ENCODE assay signal across 26 mouse cellular contexts in the genomic region with DNA sequence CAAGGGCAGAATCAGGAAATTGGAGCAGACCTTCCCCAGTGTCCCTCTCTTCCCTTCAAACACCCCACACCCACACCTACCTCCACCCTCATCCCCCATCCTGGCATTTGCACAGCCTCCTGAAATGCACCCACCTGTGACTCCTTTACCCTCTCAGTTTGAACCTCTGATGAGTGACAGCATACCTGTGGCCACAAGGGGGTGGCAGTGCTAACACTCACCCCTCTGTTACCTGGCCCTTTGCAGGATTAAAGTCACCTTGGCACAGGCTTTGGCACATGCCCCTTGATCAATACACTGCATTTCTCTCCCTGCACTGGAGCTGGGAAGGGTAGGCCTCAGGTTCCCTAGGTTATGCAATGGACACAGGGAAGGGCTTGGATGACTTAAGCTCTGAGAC. TPM values are rescaled to one million over a fixed set of nuclear protein-coding genes. Genes with fewer than 3 reads are reported as not detected.
DNase-seq lines count a peak whose midpoint lies in the region; ATAC-seq and TF ChIP-seq lines count a peak whose summit lies in the region.
"Had no signal": no experiment of that assay in that cellular context is flagged by ENCODE, and none has a peak within 500 bp of the region (broad histone marks: within the 10 kb centered on the region; RNA-seq: fewer than 3 reads in every experiment).

No protein-coding gene starts in this region.

- no peaks in the 10 kb centered on the region for H3K79me2 ChIP-seq in liver, adult 2 months (ENCODE audit: control insufficient read depth, insufficient read depth, low read length)

- no peak for DNase-seq in hindbrain, postnatal 0 days (ENCODE audit: low spot score)
- DNase-seq in hindbrain, embryonic 11.5 days (ENCODE audit: low spot score) = no peak
- DNase-seq in liver, adult 2 months (ENCODE audit: extremely low read depth, low read depth, low spot score) = peak; percentile 79
- DNase-seq in liver, embryonic 11.5 days (ENCODE audit: low spot score) = no peak
- DNase-seq in lung, postnatal 0 days (ENCODE audit: low spot score) = no peak
- no peak for DNase-seq in lung, postnatal 36 days
- no peak for DNase-seq in stomach, postnatal 0 days (ENCODE audit: low spot score)
- DNase-seq: adrenal gland, adult 8-10 months; B cell, adult 2 months; cerebellum, adult 11-12 months; cerebellum, postnatal 10 days; gastrocnemius, postnatal 36 days; kidney, adult 11 months; kidney, postnatal 14 days; layer of hippocampus, postnatal 36 days; lung, postnatal 4 days had no signal

- H3K27me3 ChIP-seq in hindbrain, postnatal 0 days (ENCODE audit: insufficient read depth, low read length) = peaks cover 52% of the 10 kb centered on the region
- H3K27me3 ChIP-seq in hindbrain, embryonic 11.5 days (ENCODE audit: control insufficient read depth, insufficient read depth, low read length) = peaks cover 34% of the 10 kb centered on the region
- peaks cover 16% of the 10 kb centered on the region; the same call in 1 of the 2 replicates for H3K27me3 ChIP-seq in liver, adult 2 months (ENCODE audit: control insufficient read depth, insufficient read depth, low read length)
- peaks cover 52% of the 10 kb centered on the region for H3K27me3 ChIP-seq in liver, embryonic 11.5 days (replicated peaks; ENCODE audit: control insufficient read depth, insufficient read depth, low read length)
- H3K27me3 ChIP-seq in lung, postnatal 0 days (replicated peaks; ENCODE audit: insufficient read depth, low read length) = peaks cover 39% of the 10 kb centered on the region
- peaks cover 9% of the 10 kb centered on the region for H3K27me3 ChIP-seq in stomach, postnatal 0 days (ENCODE audit: control insufficient read depth, insufficient read depth, low read length)

- TF ChIP-seq CTCF in hindbrain, postnatal 0 days (IDR thresholded peaks at IDR 0.05; ENCODE audit: low read depth) = peak; percentile 35
- TF ChIP-seq CTCF in liver, adult 2 months (IDR thresholded peaks at IDR 0.05; ENCODE audit: low read depth, low read length) = peak; percentile 77
- TF ChIP-seq CTCF in lung, postnatal 0 days (IDR thresholded peaks at IDR 0.05) = peak; percentile 46
- peak; percentile 62 for TF ChIP-seq CTCF in stomach, postnatal 0 days (IDR thresholded peaks at IDR 0.05; ENCODE audit: low read depth)

- no peaks in the 10 kb centered on the region for H3K9me3 ChIP-seq in hindbrain, postnatal 0 days (ENCODE audit: low read length)
- no peaks in the 10 kb centered on the region for H3K9me3 ChIP-seq in hindbrain, embryonic 11.5 days (ENCODE audit: control insufficient read depth, low read length)
- no peaks in the 10 kb centered on the region for H3K9me3 ChIP-seq in liver, embryonic 11.5 days (ENCODE audit: control insufficient read depth, low read length)
- H3K9me3 ChIP-seq in lung, postnatal 0 days (ENCODE audit: low read length) = no peaks in the 10 kb centered on the region
- no peaks in the 10 kb centered on the region for H3K9me3 ChIP-seq in stomach, postnatal 0 days (ENCODE audit: control insufficient read depth, low read length)
- H3K9me3 ChIP-seq: embryonic facial prominence, embryonic 12.5 days; forebrain, embryonic 12.5 days; heart, embryonic 15.5 days; limb, embryonic 15.5 days; neural tube, embryonic 15.5 days had no signal

- no peak overlapping the region for H3K4me3 ChIP-seq in hindbrain, postnatal 0 days (ENCODE audit: low read length)
- H3K4me3 ChIP-seq in hindbrain, embryonic 11.5 days (ENCODE audit: low read depth, low read length) = no peak overlapping the region
- H3K4me3 ChIP-seq in liver, adult 2 months (ENCODE audit: insufficient read depth, low read depth, low read length) = no peak overlapping the region
- no peak overlapping the region for H3K4me3 ChIP-seq in liver, embryonic 11.5 days (ENCODE audit: low read depth, low read length)
- H3K4me3 ChIP-seq in lung, postnatal 0 days (ENCODE audit: low read depth, low read length) = no peak overlapping the region
- no peak overlapping the region for H3K4me3 ChIP-seq in stomach, postnatal 0 days (ENCODE audit: low read depth, low read length)
- H3K4me3 ChIP-seq: embryonic facial prominence, embryonic 12.5 days; forebrain, embryonic 12.5 days; heart, embryonic 15.5 days; limb, embryonic 15.5 days; neural tube, embryonic 15.5 days had no signal

- TF ChIP-seq POLR2A in liver, adult 2 months (IDR thresholded peaks at IDR 0.05; ENCODE audit: extremely low read depth, insufficient read depth, low read length) = no peak

- no peak overlapping the region for H3K27ac ChIP-seq in hindbrain, postnatal 0 days
- H3K27ac ChIP-seq in hindbrain, embryonic 11.5 days (ENCODE audit: low read depth, low read length) = no peak overlapping the region
- H3K27ac ChIP-seq in liver, adult 2 months (replicated peaks; ENCODE audit: insufficient read depth, low read depth, low read length) = no peak overlapping the region
- no peak overlapping the region for H3K27ac ChIP-seq in liver, embryonic 11.5 days (ENCODE audit: low read depth, low read length)
- no peak overlapping the region for H3K27ac ChIP-seq in lung, postnatal 0 days (ENCODE audit: low read length)
- no peak overlapping the region for H3K27ac ChIP-seq in stomach, postnatal 0 days (replicated peaks)
- H3K27ac ChIP-seq: embryonic facial prominence, embryonic 12.5 days; forebrain, embryonic 12.5 days; heart, embryonic 15.5 days; limb, embryonic 15.5 days; neural tube, embryonic 15.5 days had no signal

- H3K36me3 ChIP-seq in hindbrain, postnatal 0 days (ENCODE audit: insufficient read depth, low read length) = no peaks in the 10 kb centered on the region
- H3K36me3 ChIP-seq in hindbrain, embryonic 11.5 days (ENCODE audit: control insufficient read depth, insufficient read depth, low read length) = no peaks in the 10 kb centered on the region
- H3K36me3 ChIP-seq in liver, adult 2 months (ENCODE audit: control insufficient read depth, insufficient read depth, low read length) = no peaks in the 10 kb centered on the region
- H3K36me3 ChIP-seq in liver, embryonic 11.5 days (ENCODE audit: control insufficient read depth, insufficient read depth, low read length) = no peaks in the 10 kb centered on the region
- H3K36me3 ChIP-seq in lung, postnatal 0 days (ENCODE audit: insufficient read depth, low read length) = no peaks in the 10 kb centered on the region
- H3K36me3 ChIP-seq in stomach, postnatal 0 days (ENCODE audit: control insufficient read depth, insufficient read depth, low read length) = no peaks in the 10 kb centered on the region
- H3K36me3 ChIP-seq: forebrain, embryonic 12.5 days; heart, embryonic 15.5 days; limb, embryonic 15.5 days; neural tube, embryonic 15.5 days had no signal

- peaks cover 3% of the 10 kb centered on the region; the same call in 1 of the 2 replicates for H3K4me1 ChIP-seq in hindbrain, postnatal 0 days (ENCODE audit: insufficient read depth, low read length)
- H3K4me1 ChIP-seq in hindbrain, embryonic 11.5 days (replicated peaks; ENCODE audit: control insufficient read depth, insufficient read depth, low read length) = no peaks in the 10 kb centered on the region; the same call in 1 of the 2 replicates
- no peaks in the 10 kb centered on the region; the same call in 1 of the 2 replicates for H3K4me1 ChIP-seq in liver, adult 2 months (ENCODE audit: control insufficient read depth, insufficient read depth, low read length)
- H3K4me1 ChIP-seq in liver, embryonic 11.5 days (replicated peaks; ENCODE audit: control insufficient read depth, insufficient read depth, low read length) = no peaks in the 10 kb centered on the region
- H3K4me1 ChIP-seq in lung, postnatal 0 days (ENCODE audit: insufficient read depth, low read depth, low read length) = no peaks in the 10 kb centered on the region
- no peaks in the 10 kb centered on the region for H3K4me1 ChIP-seq in stomach, postnatal 0 days (replicated peaks; ENCODE audit: control insufficient read depth, insufficient read depth)

- no peak for TF ChIP-seq EP300 in lung, postnatal 0 days (IDR thresholded peaks at IDR 0.05)
- no peak for TF ChIP-seq EP300 in stomach, postnatal 0 days (optimal IDR thresholded peaks at IDR 0.05)

- H3K9ac ChIP-seq in hindbrain, postnatal 0 days (replicated peaks; ENCODE audit: low read length) = no peak overlapping the region
- no peak overlapping the region for H3K9ac ChIP-seq in hindbrain, embryonic 11.5 days (ENCODE audit: low read depth, low read length)
- no peak overlapping the region for H3K9ac ChIP-seq in liver, adult 2 months (ENCODE audit: low read depth, low read length)
- H3K9ac ChIP-seq in liver, embryonic 11.5 days (ENCODE audit: low read depth, low read length) = no peak overlapping the region
- H3K9ac ChIP-seq in lung, postnatal 0 days (replicated peaks; ENCODE audit: low read depth) = no peak overlapping the region
- H3K9ac ChIP-seq in stomach, postnatal 0 days (ENCODE audit: low read length) = no peak overlapping the region
- H3K9ac ChIP-seq: embryonic facial prominence, embryonic 12.5 days; forebrain, embryonic 12.5 days; heart, embryonic 15.5 days; limb, embryonic 15.5 days; neural tube, embryonic 15.5 days had no signal

- ATAC-seq in hindbrain, postnatal 0 days = no peak
- ATAC-seq in hindbrain, embryonic 11.5 days (ENCODE audit: low FRiP score) = no peak
- no peak for ATAC-seq in liver, embryonic 11.5 days (replicated peaks; ENCODE audit: low FRiP score)
- no peak for ATAC-seq in lung, postnatal 0 days
- ATAC-seq in stomach, postnatal 0 days (ENCODE audit: low FRiP score, low TSS enrichment) = no peak
- ATAC-seq: activated CD4-positive, CD25-positive, alpha-beta regulatory T cell, adult 4 months; hindbrain, embryonic 16.5 days had no signal

- no peak overlapping the region for H3K4me2 ChIP-seq in hindbrain, postnatal 0 days (ENCODE audit: low read depth, low read length)
- H3K4me2 ChIP-seq in hindbrain, embryonic 11.5 days (replicated peaks; ENCODE audit: low read depth, low read length) = no peak overlapping the region
- H3K4me2 ChIP-seq in liver, embryonic 11.5 days = no peak overlapping the region
- no peak overlapping the region for H3K4me2 ChIP-seq in lung, postnatal 0 days (replicated peaks; ENCODE audit: low read depth, low read length)
- no peak overlapping the region for H3K4me2 ChIP-seq in stomach, postnatal 0 days (replicated peaks; ENCODE audit: low read depth)
- H3K4me2 ChIP-seq: embryonic facial prominence, embryonic 12.5 days; forebrain, embryonic 12.5 days; heart, embryonic 15.5 days; limb, embryonic 15.5 days; neural tube, embryonic 15.5 days had no signal

RNA-seq across cellular contexts. Expression of gene Msx1, which starts 10.2 kb away (rescaled TPM):
- total RNA-seq in hindbrain, postnatal 0 days (2014; rRNA removed) = 14.8 and 20.6 TPM in 2 replicates
- polyA plus RNA-seq in hindbrain, postnatal 0 days (2015; fragmentation: Nextera tagmentation; extraction: Ambion mirVana) = 26.2 and 28.0 TPM in 2 replicates
- 103 and 121 TPM in 2 replicates for polyA plus RNA-seq in hindbrain, embryonic 11.5 days (2014; fragmentation: Nextera tagmentation; extraction: Ambion mirVana)
- 0.07 and 0.28 TPM in 2 replicates for total RNA-seq in liver, adult 2 months (2014; rRNA removed)
- 0.05 and 0.07 TPM in 2 replicates for polyA plus RNA-seq in liver, adult 2 months (2012; rRNA removed)
- 6.9 and 9.2 TPM in 2 replicates for polyA plus RNA-seq in liver, embryonic 11.5 days (2014; fragmentation: Nextera tagmentation; extraction: Ambion mirVana)
- 2.2 and 3.4 TPM in 2 replicates for polyA plus RNA-seq in lung, postnatal 0 days (2015; fragmentation: Nextera tagmentation; extraction: Ambion mirVana)
- 1.1 TPM in 2 replicates for polyA plus RNA-seq in stomach, postnatal 0 days (2015; fragmentation: Nextera tagmentation; extraction: Ambion mirVana)
- total RNA-seq: CH12.LX; hematopoietic stem cell, adult 5-6 weeks; megakaryocyte-erythroid progenitor cell, adult 5-6 weeks had no signal
